Mouse (Mus musculus): ENCODE results near the gene Tbk1. TPM values are rescaled to one million over a fixed set of nuclear protein-coding genes. Genes with fewer than 3 reads are reported as not detected.
A peak's percentile ranks its signal among the peaks of the same experiment; 100 is the strongest.

The Tbk1 gene
- polyA plus RNA-seq, 1 experiment from 2014 or later: 30.1 TPM

DNA sequence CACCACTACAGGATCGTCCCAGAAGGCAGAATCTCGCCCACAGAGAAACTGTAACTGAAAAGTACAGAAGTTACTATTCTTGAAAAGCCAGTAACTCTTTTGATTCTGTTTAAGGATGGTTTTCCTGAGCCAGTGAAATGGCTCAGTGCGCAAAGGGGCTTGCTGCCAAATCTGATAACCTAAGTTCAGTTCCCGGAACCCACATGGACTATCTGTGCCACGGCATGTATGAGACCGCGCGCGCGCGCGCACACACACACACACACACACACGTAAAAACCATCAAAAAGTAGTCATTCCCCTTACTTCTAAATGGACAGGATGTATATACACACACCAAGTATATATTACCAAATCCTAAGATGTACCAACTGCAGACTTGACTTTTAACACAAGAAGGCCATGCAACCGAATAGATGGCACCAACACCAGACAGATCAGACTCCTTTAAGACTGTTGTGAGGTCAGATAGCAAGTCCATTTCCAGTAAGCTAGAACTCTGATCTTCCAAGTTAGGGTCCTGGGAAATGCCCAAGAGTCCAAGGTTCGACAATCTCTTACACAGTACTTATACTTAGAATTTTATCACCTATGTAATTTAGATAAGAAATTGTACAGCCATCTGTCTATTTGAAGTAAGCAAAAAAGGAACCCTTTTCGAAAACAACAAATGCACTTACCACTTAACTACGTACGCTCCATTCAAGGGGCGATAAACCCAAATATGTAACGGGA, 1.4 kb downstream of the Tbk1 start:
- no peaks in the 10 kb centered on the region for H3K27me3 ChIP-seq (replicated peaks; ENCODE audit: low read depth, poor library complexity, severe bottlenecking)
- 91% methylated on average over 20 of the region's 20 CpGs for WGBS
- peak overlapping the region; percentile 92 for H3K4me3 ChIP-seq
- no peak for DNase-seq (ENCODE audit: low spot score)
- peaks cover 59% of the 10 kb centered on the region for H3K36me3 ChIP-seq (replicated peaks)
- no peaks in the 10 kb centered on the region for H3K9me3 ChIP-seq
- peaks cover 13% of the 10 kb centered on the region for H3K4me1 ChIP-seq
- no peak overlapping the region for H3K27ac ChIP-seq (replicated peaks)

DNA sequence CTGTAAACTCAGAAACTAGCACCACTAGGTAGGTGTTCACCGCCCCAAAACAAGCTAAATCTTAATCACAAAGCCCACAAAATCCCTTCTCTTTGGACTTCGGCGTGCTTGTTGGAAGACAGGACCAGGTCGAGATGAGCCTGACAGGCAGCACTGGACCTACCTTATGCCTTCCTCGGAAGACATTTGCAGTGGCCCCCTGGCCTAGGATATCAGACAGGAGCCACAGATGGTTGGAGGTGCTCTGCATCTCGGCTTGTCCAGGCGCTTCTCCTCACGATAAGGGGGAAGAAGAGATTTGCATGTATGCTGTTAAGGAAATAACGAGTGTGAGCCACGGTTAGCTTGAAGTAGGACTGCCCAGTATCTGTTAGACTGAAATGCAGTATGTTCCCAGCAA, 2.6 kb downstream of the Tbk1 start:
- H3K27ac ChIP-seq (replicated peaks): no peak overlapping the region
- H3K4me3 ChIP-seq: no peak overlapping the region
- H3K36me3 ChIP-seq (replicated peaks): peaks cover 53% of the 10 kb centered on the region
- DNase-seq (ENCODE audit: low spot score): no peak
- 95% methylated on average over 10 of the region's 10 CpGs for WGBS
- no peaks in the 10 kb centered on the region for H3K9me3 ChIP-seq
- peaks cover 13% of the 10 kb centered on the region for H3K4me1 ChIP-seq
- no peaks in the 10 kb centered on the region for H3K27me3 ChIP-seq (replicated peaks; ENCODE audit: low read depth, poor library complexity, severe bottlenecking)

DNA sequence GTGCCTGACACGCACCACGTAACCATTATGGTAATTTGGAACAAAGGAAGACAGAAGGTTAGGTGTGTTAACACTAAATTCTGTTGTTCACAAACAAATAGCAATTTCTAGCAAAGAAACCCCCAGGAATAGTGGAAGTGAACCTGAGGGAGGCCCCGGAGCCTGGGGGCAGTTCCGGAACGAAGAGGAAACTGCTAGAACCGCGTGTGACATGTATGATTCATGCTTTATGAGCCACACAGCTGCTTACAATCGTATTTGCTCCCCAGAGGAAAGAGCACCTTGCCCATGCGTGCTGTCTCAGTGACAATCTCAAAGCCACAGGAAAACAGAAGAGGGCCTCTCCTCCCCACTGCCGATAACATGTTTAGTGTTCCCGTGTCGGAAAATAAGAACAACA, 3.6 kb downstream of the Tbk1 start:
- 96% methylated on average over 12 of the region's 12 CpGs for WGBS
- peaks cover 52% of the 10 kb centered on the region for H3K36me3 ChIP-seq (replicated peaks)

GRCm38 (mm10) chr10:121582287-121582686, 4.3 kb downstream of the Tbk1 start:
- Histone ChIP-seq H3K9me3 (no peaks in the 10 kb centered on the region), H3K27me3 (replicated peaks; ENCODE audit: low read depth, poor library complexity, severe bottlenecking) (no peaks in the 10 kb centered on the region), H3K4me3 (no peak overlapping the region), H3K4me1 (peaks cover 13% of the 10 kb centered on the region), H3K36me3 (replicated peaks) (peaks cover 58% of the 10 kb centered on the region), H3K27ac (replicated peaks) (no peak overlapping the region)
- DNase-seq (ENCODE audit: low spot score): no peak
- WGBS: 94% methylated on average over 8 of the region's 8 CpGs

More for the DNA sequence above, 3.6 kb downstream of the Tbk1 start:
- peaks cover 13% of the 10 kb centered on the region for H3K4me1 ChIP-seq
- H3K9me3 ChIP-seq: no peaks in the 10 kb centered on the region
- no peak for DNase-seq (ENCODE audit: low spot score)
- no peak overlapping the region for H3K27ac ChIP-seq (replicated peaks)
- no peak overlapping the region for H3K4me3 ChIP-seq
- no peaks in the 10 kb centered on the region for H3K27me3 ChIP-seq (replicated peaks; ENCODE audit: low read depth, poor library complexity, severe bottlenecking)

DNA sequence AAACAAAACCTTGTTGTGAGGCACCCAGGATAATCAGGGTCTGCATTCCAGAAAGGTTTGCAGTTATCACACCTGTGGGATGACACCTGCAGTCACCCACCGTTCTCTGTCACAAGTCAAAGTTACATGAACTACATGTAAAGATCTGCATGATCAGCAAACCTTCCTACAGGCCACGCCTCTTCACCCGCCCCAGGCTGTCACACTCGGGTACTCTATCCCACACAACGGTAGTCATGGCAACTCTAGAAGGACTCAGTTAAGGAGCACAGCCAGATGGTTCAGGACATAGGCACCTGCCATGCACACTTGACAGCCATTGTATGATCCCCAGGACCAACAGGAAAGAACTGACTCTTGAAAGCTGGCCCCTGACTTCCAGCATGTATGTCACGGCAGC, 5.2 kb downstream of the Tbk1 start:
- H3K27me3 ChIP-seq (replicated peaks; ENCODE audit: low read depth, poor library complexity, severe bottlenecking): no peaks in the 10 kb centered on the region
- H3K36me3 ChIP-seq (replicated peaks): peaks cover 63% of the 10 kb centered on the region
- peaks cover 11% of the 10 kb centered on the region for H3K4me1 ChIP-seq
- no peak overlapping the region for H3K4me3 ChIP-seq
- H3K27ac ChIP-seq (replicated peaks): no peak overlapping the region
- H3K9me3 ChIP-seq: no peaks in the 10 kb centered on the region
- WGBS: 89% methylated on average over 6 of the region's 6 CpGs
- no peak for DNase-seq (ENCODE audit: low spot score)

DNA sequence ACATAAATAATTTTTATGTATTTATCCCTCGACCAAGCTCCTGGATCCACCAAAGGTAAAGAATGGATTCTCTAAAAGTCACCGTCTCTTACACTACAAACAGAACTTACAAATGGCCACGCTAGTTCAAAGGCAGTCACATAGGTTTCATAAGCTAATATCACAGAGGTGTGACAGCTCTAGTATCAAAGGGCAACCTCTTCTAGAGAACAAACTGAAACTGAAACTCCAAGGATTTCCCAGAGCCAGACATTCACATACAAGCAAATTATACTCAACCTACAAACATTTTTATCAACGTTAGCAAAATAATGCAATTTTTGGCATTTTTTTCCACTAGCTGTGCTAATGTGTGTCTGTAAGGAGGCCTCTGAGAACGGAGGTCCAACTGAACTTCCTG, 6.2 kb downstream of the Tbk1 start:
- Histone ChIP-seq H3K4me3 (no peak overlapping the region), H3K27ac (replicated peaks) (no peak overlapping the region), H3K27me3 (replicated peaks; ENCODE audit: low read depth, poor library complexity, severe bottlenecking) (no peaks in the 10 kb centered on the region), H3K9me3 (no peaks in the 10 kb centered on the region), H3K4me1 (peaks cover 4% of the 10 kb centered on the region), H3K36me3 (replicated peaks) (peaks cover 73% of the 10 kb centered on the region)
- WGBS: 96% methylated on average over 5 of the region's 5 CpGs
- no peak for DNase-seq (ENCODE audit: low spot score)

DNA sequence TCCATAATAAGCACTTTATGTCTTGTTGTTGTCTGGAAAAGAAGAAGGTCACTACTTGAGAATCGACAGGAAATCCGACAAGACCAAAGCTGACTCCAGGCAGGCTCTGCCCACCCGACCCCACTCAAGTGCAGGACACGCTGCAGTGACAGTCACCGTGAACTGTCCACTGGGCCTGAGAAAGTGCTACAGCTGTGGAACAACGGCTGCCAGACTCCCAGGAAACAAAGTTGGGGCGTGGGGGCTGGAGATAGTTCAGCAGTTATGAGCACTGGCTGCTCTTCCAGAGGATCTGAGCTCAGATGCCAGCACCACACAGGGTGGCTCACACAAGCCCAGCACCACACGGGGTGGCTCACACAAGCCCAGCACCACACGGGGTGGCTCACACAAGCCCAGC, 10.2 kb downstream of the Tbk1 start:
- WGBS: 91% methylated on average over 9 of the region's 9 CpGs
- peaks cover 70% of the 10 kb centered on the region for H3K36me3 ChIP-seq (replicated peaks)
- H3K27me3 ChIP-seq (replicated peaks; ENCODE audit: low read depth, poor library complexity, severe bottlenecking): no peaks in the 10 kb centered on the region
- no peak overlapping the region for H3K4me3 ChIP-seq
- no peak for DNase-seq (ENCODE audit: low spot score)
- no peak overlapping the region for H3K27ac ChIP-seq (replicated peaks)
- no peaks in the 10 kb centered on the region for H3K4me1 ChIP-seq
- H3K9me3 ChIP-seq: no peaks in the 10 kb centered on the region

DNA sequence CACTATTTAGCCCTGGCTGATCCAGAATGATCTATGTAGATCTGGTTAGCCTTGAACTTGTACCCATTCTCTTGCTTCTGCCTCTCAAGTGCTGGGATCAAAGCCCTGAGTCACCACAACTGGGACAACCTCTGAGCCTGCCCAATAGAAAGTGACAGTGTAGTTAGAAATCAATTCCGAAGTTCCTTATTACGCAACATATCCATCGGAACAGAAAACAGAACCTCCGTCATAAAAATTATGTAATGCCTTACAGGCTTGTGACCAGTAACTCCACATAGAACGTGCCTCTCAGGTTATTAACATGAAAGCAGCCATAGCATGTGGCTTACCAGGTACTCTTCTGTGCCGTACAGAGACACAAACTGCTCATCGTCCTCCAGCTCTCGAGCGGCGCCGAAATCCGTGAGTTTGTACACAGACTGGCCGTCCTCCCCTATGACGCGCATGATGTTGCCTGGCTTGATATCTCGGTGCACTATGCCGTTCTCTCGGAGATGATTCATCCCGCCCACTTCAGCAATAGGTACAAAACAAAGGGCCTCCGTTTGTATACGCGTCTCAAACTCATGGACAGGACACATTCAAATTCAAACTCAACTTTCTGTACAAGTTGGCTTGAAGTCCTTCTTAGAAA, 15.0 kb downstream of the Tbk1 start:
- H3K9me3 ChIP-seq: no peaks in the 10 kb centered on the region
- H3K4me1 ChIP-seq: peaks cover 16% of the 10 kb centered on the region
- DNase-seq (ENCODE audit: low spot score): no peak
- no peak overlapping the region for H3K27ac ChIP-seq (replicated peaks)
- WGBS: 96% methylated on average over 22 of the region's 22 CpGs
- peaks cover 74% of the 10 kb centered on the region for H3K36me3 ChIP-seq (replicated peaks)
- H3K4me3 ChIP-seq: no peak overlapping the region
- no peaks in the 10 kb centered on the region for H3K27me3 ChIP-seq (replicated peaks; ENCODE audit: low read depth, poor library complexity, severe bottlenecking)

- peaks cover 70% of the 10 kb centered on the region for H3K36me3 ChIP-seq (replicated peaks)
- H3K4me3 ChIP-seq: no peak overlapping the region
- peaks cover 16% of the 10 kb centered on the region for H3K4me1 ChIP-seq
- DNase-seq (ENCODE audit: low spot score): no peak
- no peaks in the 10 kb centered on the region for H3K9me3 ChIP-seq
- no peak overlapping the region for H3K27ac ChIP-seq (replicated peaks)
- 92% methylated on average over 3 of the region's 3 CpGs for WGBS
- H3K27me3 ChIP-seq (replicated peaks; ENCODE audit: low read depth, poor library complexity, severe bottlenecking): no peaks in the 10 kb centered on the region
Measured at GRCm38 (mm10) chr10:121571031-121571430, 15.6 kb downstream of the Tbk1 start.

DNA sequence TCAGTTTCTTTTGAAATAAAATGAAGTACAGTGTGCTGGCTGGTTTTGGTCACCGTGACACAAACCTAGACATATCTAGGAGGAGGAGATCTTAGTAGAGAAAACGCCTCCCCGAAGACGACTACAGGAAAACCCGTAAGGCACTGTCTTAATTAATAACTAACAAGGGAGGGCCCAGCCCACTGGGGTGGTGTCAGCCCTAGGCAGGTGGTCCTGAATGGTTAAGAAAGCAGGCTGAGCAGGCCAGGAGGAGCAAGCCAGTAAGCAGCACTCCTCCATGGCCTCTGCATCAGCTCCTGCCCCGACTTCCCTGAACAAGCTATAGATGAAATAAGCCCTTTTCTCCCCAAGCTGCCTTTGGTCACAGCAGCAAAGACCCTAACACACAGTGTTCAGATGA, 16.8 kb downstream of the Tbk1 start:
- 0 out of 2 replicates have a peak overlapping the region, but pooled peaks have one; percentile 35 for H3K27ac ChIP-seq (replicated peaks)
- WGBS: 73% methylated on average over 6 of the region's 6 CpGs

DNA sequence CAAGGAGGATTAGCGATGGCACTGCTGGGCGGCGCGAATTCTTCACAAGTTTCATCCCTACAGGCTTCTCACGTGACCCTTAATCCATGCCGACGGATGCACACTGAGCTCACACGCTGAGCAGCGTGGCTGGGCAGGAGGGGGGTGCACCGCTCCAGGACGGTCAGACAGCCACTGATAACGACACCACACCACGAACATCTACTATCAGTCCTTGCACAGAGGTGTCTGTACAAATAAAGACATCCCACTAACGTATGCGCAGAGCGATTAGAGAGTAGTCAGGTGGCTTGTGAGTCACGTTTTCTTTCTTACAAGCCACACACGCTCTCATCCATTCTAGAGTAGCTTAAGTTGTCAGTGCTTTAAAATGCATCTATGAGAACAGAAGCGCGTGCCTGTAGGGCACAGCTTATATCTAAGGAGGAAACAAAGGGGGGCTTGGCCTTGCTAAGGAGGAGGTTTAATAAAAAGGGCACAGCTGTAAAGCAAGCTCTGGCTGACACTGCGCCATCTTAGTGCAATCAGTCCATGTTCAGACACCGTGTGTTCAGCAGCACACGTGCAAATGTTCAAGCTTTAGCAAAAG, 17.5 kb downstream of the Tbk1 start:
- H3K4me3 ChIP-seq: peak overlapping the region; percentile 37; the same call in 1 of the 2 replicates
- no peaks in the 10 kb centered on the region for H3K27me3 ChIP-seq (replicated peaks; ENCODE audit: low read depth, poor library complexity, severe bottlenecking)
- H3K4me1 ChIP-seq: peaks cover 16% of the 10 kb centered on the region
- peak overlapping the region; percentile 61 for H3K27ac ChIP-seq (replicated peaks)
- 10% methylated on average over 23 of the region's 23 CpGs for WGBS
- DNase-seq (ENCODE audit: low spot score): peak; percentile 63
- H3K36me3 ChIP-seq (replicated peaks): peaks cover 70% of the 10 kb centered on the region
- no peaks in the 10 kb centered on the region for H3K9me3 ChIP-seq

More for the DNA sequence above, 16.8 kb downstream of the Tbk1 start:
- peaks cover 70% of the 10 kb centered on the region for H3K36me3 ChIP-seq (replicated peaks)
- DNase-seq (ENCODE audit: low spot score): no peak
- no peak overlapping the region for H3K4me3 ChIP-seq
- H3K9me3 ChIP-seq: no peaks in the 10 kb centered on the region
- no peaks in the 10 kb centered on the region for H3K27me3 ChIP-seq (replicated peaks; ENCODE audit: low read depth, poor library complexity, severe bottlenecking)
- peaks cover 16% of the 10 kb centered on the region for H3K4me1 ChIP-seq

GRCm38 (mm10) chr10:121568534-121568933, 18.1 kb downstream of the Tbk1 start:
- Histone ChIP-seq H3K36me3 (replicated peaks) (peaks cover 73% of the 10 kb centered on the region), H3K4me3 (peak overlapping the region; percentile 37; the same call in 1 of the 2 replicates), H3K27ac (replicated peaks) (peak overlapping the region; percentile 61; the same call in 1 of the 2 replicates), H3K27me3 (replicated peaks; ENCODE audit: low read depth, poor library complexity, severe bottlenecking) (no peaks in the 10 kb centered on the region), H3K9me3 (no peaks in the 10 kb centered on the region), H3K4me1 (peaks cover 16% of the 10 kb centered on the region)
- DNase-seq (ENCODE audit: low spot score): no peak
- WGBS: 66% methylated on average over 7 of the region's 7 CpGs

DNA sequence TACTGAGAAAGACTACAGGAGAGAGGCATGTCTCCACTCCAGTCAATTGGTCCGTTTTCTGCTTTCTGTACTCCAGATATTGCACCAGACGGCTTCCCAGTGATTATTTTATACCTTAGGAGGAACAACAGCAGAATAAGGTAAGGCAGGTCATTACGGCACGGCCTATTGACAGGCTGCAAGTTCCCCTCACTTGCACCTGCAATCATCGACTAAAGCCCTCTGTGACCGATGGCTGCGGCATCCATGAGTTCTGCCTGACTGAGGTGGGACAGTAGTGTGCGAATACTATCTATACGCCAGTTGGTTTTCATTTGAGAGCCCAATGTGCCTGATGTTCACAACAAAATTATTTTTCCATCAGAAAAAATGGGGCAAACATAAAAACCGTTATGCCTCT, 18.6 kb downstream of the Tbk1 start:
- peaks cover 16% of the 10 kb centered on the region for H3K4me1 ChIP-seq
- WGBS: 93% methylated on average over 10 of the region's 10 CpGs
- no peak for DNase-seq (ENCODE audit: low spot score)
- H3K9me3 ChIP-seq: no peaks in the 10 kb centered on the region
- no peak overlapping the region for H3K27ac ChIP-seq (replicated peaks)
- H3K36me3 ChIP-seq (replicated peaks): peaks cover 78% of the 10 kb centered on the region
- no peaks in the 10 kb centered on the region for H3K27me3 ChIP-seq (replicated peaks; ENCODE audit: low read depth, poor library complexity, severe bottlenecking)
- no peak overlapping the region for H3K4me3 ChIP-seq

All from embryonic facial prominence, embryonic 10.5 days (tissue).